Mouse (Mus musculus): ENCODE data around the gene Il1rl2. TPM values are rescaled to one million over a fixed set of nuclear protein-coding genes. Genes with fewer than 3 reads are reported as not detected.
"Not testable (repeated sequence)": the region's sequence is repeated elsewhere in the genome, so short reads cannot be mapped to it uniquely, and the experiment has no call there.

Gene Il1rl2
- total RNA-seq, 2 experiments from 2014 or later: 0.68 to 1.3 TPM

GRCm38 (mm10) chr1:40298053-40298452 lies 26.4 kb upstream of the Il1rl2 start:
- intact Hi-C loops (cut with DNase I): no loop called here

GRCm38 (mm10) chr1:40303179-40303866 lies 21.1 kb upstream of the Il1rl2 start:
- intact Hi-C loops (cut with DNase I): no loop called here
- TF ChIP-seq CTCF (IDR thresholded peaks at IDR 0.05): no peak

More at GRCm38 (mm10) chr1:40298053-40298452, 26.4 kb upstream of the Il1rl2 start:
- no peak overlapping the region for H3K27ac ChIP-seq
- no peak for DNase-seq (ENCODE audit: extremely low spot score in 1 of 2, low spot score in 2 of 2)
- no peak overlapping the region for H3K4me3 ChIP-seq
- no peak for TF ChIP-seq CTCF (IDR thresholded peaks at IDR 0.05)

GRCm38 (mm10) chr1:40304321-40304720 lies 20.1 kb upstream of the Il1rl2 start:
- H3K4me3 ChIP-seq; intact Hi-C loops (cut with DNase I); H3K27ac ChIP-seq; DNase-seq (ENCODE audit: extremely low spot score in 1 of 2, low spot score in 2 of 2): not testable (repeated sequence)

More at GRCm38 (mm10) chr1:40303179-40303866, 21.1 kb upstream of the Il1rl2 start:
- DNase-seq (ENCODE audit: extremely low spot score in 1 of 2, low spot score in 2 of 2): no peak
- Histone ChIP-seq H3K4me3 (no peak overlapping the region), H3K27ac (no peak overlapping the region)

GRCm38 (mm10) chr1:40306111-40306510 lies 18.3 kb upstream of the Il1rl2 start:
- no peak overlapping the region for H3K27ac ChIP-seq
- no peak overlapping the region for H3K4me3 ChIP-seq
- intact Hi-C loops (cut with DNase I): no loop called here
- TF ChIP-seq CTCF (IDR thresholded peaks at IDR 0.05): no peak
- DNase-seq (ENCODE audit: extremely low spot score in 1 of 2, low spot score in 2 of 2): no peak

- no peak for TF ChIP-seq CTCF (IDR thresholded peaks at IDR 0.05)
- DNase-seq (ENCODE audit: extremely low spot score in 1 of 2, low spot score in 2 of 2): no peak
- Histone ChIP-seq H3K4me3 (no peak overlapping the region), H3K27ac (no peak overlapping the region)
- intact Hi-C loops (cut with DNase I): no loop called here
Measured at GRCm38 (mm10) chr1:40311123-40311522, 13.3 kb upstream of the Il1rl2 start.

- Histone ChIP-seq H3K4me3 (no peak overlapping the region), H3K27ac (no peak overlapping the region)
- intact Hi-C loops (cut with DNase I): no loop called here
- TF ChIP-seq CTCF (IDR thresholded peaks at IDR 0.05): no peak
- no peak for DNase-seq (ENCODE audit: extremely low spot score in 1 of 2, low spot score in 2 of 2)
Measured at GRCm38 (mm10) chr1:40311625-40312024, 12.8 kb upstream of the Il1rl2 start.

GRCm38 (mm10) chr1:40314016-40314415 lies 10.4 kb upstream of the Il1rl2 start:
- no peak for DNase-seq (ENCODE audit: extremely low spot score in 1 of 2, low spot score in 2 of 2)
- no peak overlapping the region for H3K4me3 ChIP-seq
- no peak for TF ChIP-seq CTCF (IDR thresholded peaks at IDR 0.05)
- no peak overlapping the region for H3K27ac ChIP-seq
- intact Hi-C loops (cut with DNase I): no loop called here

- intact Hi-C loops (cut with DNase I): no loop called here
- TF ChIP-seq CTCF (IDR thresholded peaks at IDR 0.05): no peak
- no peak overlapping the region for H3K4me3 ChIP-seq
Measured at GRCm38 (mm10) chr1:40317657-40318056, 6.8 kb upstream of the Il1rl2 start.

GRCm38 (mm10) chr1:40321824-40322223 lies 2.6 kb upstream of the Il1rl2 start:
- intact Hi-C loops (cut with DNase I): no loop called here
- DNase-seq (ENCODE audit: extremely low spot score in 1 of 2, low spot score in 2 of 2): no peak
- no peak overlapping the region for H3K27ac ChIP-seq
- no peak for TF ChIP-seq CTCF (IDR thresholded peaks at IDR 0.05)
- no peak overlapping the region for H3K4me3 ChIP-seq

More at GRCm38 (mm10) chr1:40317657-40318056, 6.8 kb upstream of the Il1rl2 start:
- H3K27ac ChIP-seq: no peak overlapping the region
- DNase-seq (ENCODE audit: extremely low spot score in 1 of 2, low spot score in 2 of 2): no peak

- Histone ChIP-seq H3K27ac (no peak overlapping the region), H3K4me3 (no peak overlapping the region)
- TF ChIP-seq CTCF (IDR thresholded peaks at IDR 0.05): no peak
- intact Hi-C loops (cut with DNase I): no loop called here
- no peak for DNase-seq (ENCODE audit: extremely low spot score in 1 of 2, low spot score in 2 of 2)
Measured at GRCm38 (mm10) chr1:40322543-40322942, 1.9 kb upstream of the Il1rl2 start.

GRCm38 (mm10) chr1:40324955-40325702 lies 719 bp downstream of the Il1rl2 start:
- DNase-seq (ENCODE audit: extremely low spot score in 1 of 2, low spot score in 2 of 2): no peak
- intact Hi-C loops (cut with DNase I): no loop called here
- TF ChIP-seq CTCF (IDR thresholded peaks at IDR 0.05): no peak
- Histone ChIP-seq H3K27ac (no peak overlapping the region), H3K4me3 (peak overlapping the region; percentile 24)

GRCm38 (mm10) chr1:40325711-40326327 lies 1.4 kb downstream of the Il1rl2 start:
- H3K4me3 ChIP-seq: peak overlapping the region; percentile 24
- no peak for TF ChIP-seq CTCF (IDR thresholded peaks at IDR 0.05)
- no peak overlapping the region for H3K27ac ChIP-seq
- no peak for DNase-seq (ENCODE audit: extremely low spot score in 1 of 2, low spot score in 2 of 2)
- intact Hi-C loops (cut with DNase I): no loop called here
